Mouse (Mus musculus) G1E-ER4 (cell line): ENCODE results near the gene Nrip1. TPM values are rescaled to one million over a fixed set of nuclear protein-coding genes. Genes with fewer than 3 reads are reported as not detected.

Source experiments
- GATA1 ChIP-seq: IDR thresholded peaks from one replicate; pipeline ENCODE4 v1.8.0; 2012; ENCODE audit warnings: low read length, inconsistent platforms
- polyA plus RNA-seq: library from polyadenylated mRNA; stranded (reverse); fragments of >175 nt; gene quantifications from 2 replicates; pipeline ENCODE4 v1.2.3, GENCODE M21; 2012

Nrip1 gene
- polyA plus RNA-seq, 1 experiment: 13.6 TPM

GRCm38 (mm10) chr16:76314013-76314950, 59.3 kb downstream of the Nrip1 start:
- peak; percentile 35 for TF ChIP-seq GATA1

- no peak for TF ChIP-seq GATA1
Observed at GRCm38 (mm10) chr16:76312887-76313420, 60.7 kb downstream of the Nrip1 start.

GRCm38 (mm10) chr16:76310791-76311190, 62.8 kb downstream of the Nrip1 start:
- TF ChIP-seq GATA1: no peak

GRCm38 (mm10) chr16:76310286-76310685, 63.3 kb downstream of the Nrip1 start:
- TF ChIP-seq GATA1: no peak

- no peak for TF ChIP-seq GATA1
Observed at GRCm38 (mm10) chr16:76309280-76309679, 64.3 kb downstream of the Nrip1 start.

GRCm38 (mm10) chr16:76307039-76307438, 66.6 kb downstream of the Nrip1 start:
- no peak for TF ChIP-seq GATA1

- no peak for TF ChIP-seq GATA1
Observed at GRCm38 (mm10) chr16:76306446-76306845, 67.2 kb downstream of the Nrip1 start.

- TF ChIP-seq GATA1: no peak
Observed at GRCm38 (mm10) chr16:76303436-76303835, 70.2 kb downstream of the Nrip1 start.

- TF ChIP-seq GATA1: no peak
Observed at GRCm38 (mm10) chr16:76301728-76302050, 71.9 kb downstream of the Nrip1 start.

GRCm38 (mm10) chr16:76301037-76301727, 72.4 kb downstream of the Nrip1 start:
- no peak for TF ChIP-seq GATA1

GRCm38 (mm10) chr16:76300452-76300851, 73.2 kb downstream of the Nrip1 start:
- TF ChIP-seq GATA1: no peak

- no peak for TF ChIP-seq GATA1
Observed at GRCm38 (mm10) chr16:76299511-76299910, 74.1 kb downstream of the Nrip1 start.

GRCm38 (mm10) chr16:76295322-76295721, 78.3 kb downstream of the Nrip1 start:
- TF ChIP-seq GATA1: no peak

- TF ChIP-seq GATA1: no peak
Observed at GRCm38 (mm10) chr16:76294550-76294949, 79.1 kb downstream of the Nrip1 start.

GRCm38 (mm10) chr16:76293765-76294463, 79.7 kb downstream of the Nrip1 start:
- no peak for TF ChIP-seq GATA1

- TF ChIP-seq GATA1: no peak
Observed at GRCm38 (mm10) chr16:76293176-76293575, 80.5 kb downstream of the Nrip1 start.
